ENCODE assay signal across 10 mouse cellular contexts in genomic region chr2:152767618-152768271, GRCm38 (mm10). TPM values are rescaled to one million over a fixed set of nuclear protein-coding genes. Genes with fewer than 3 reads are reported as not detected.
A peak's percentile ranks its signal among the peaks of the same experiment; 100 is the strongest.
DNase-seq lines count a peak whose midpoint lies in the region; ATAC-seq and TF ChIP-seq lines count a peak whose summit lies in the region.
"Had no signal": no experiment of that assay in that cellular context is flagged by ENCODE, and none has a peak within 500 bp of the region (broad histone marks: within the 10 kb centered on the region; RNA-seq: fewer than 3 reads in every experiment).

No protein-coding gene starts in this region.

- 57% methylated on average over 12 of the region's 12 CpGs for WGBS in embryonic facial prominence, embryonic 11.5 days
- 59% methylated on average over 12 of the region's 12 CpGs for WGBS in lung, adult 2 months
- 55% methylated on average over 12 of the region's 12 CpGs for WGBS in stomach, embryonic 14.5 days

- DNase-seq in layer of hippocampus, adult 2 months (ENCODE audit: low spot score in 2 of 2), result no peak
- DNase-seq in layer of hippocampus, adult 9-11 months, result no peak
- peak; percentile 6 for DNase-seq in Patski (ENCODE audit: low read depth, low spot score)
- DNase-seq in embryonic facial prominence, embryonic 11.5 days (ENCODE audit: low spot score), result peak; percentile 69
- peak; percentile 78 for DNase-seq in kidney, adult 11 months
- DNase-seq in lung, adult 2 months, result peak; percentile 51
- DNase-seq in right cerebral cortex, postnatal 10 days (ENCODE audit: low spot score in 2 of 2), result no peak

- peak; percentile 45 for ATAC-seq in Patski
- no peak for ATAC-seq in embryonic facial prominence, embryonic 11.5 days (replicated peaks; ENCODE audit: insufficient number of reproducible peaks, low FRiP score, low TSS enrichment, low read depth)
- peak; percentile 26; the same call in 1 of the 2 replicates for ATAC-seq in stomach, embryonic 14.5 days (ENCODE audit: insufficient number of reproducible peaks, insufficient read depth, low FRiP score, low read depth)

- H3K9ac ChIP-seq in embryonic facial prominence, embryonic 11.5 days (replicated peaks; ENCODE audit: low read length), result no peak overlapping the region
- no peak overlapping the region for H3K9ac ChIP-seq in stomach, embryonic 14.5 days (replicated peaks; ENCODE audit: low read depth, low read length)
- H3K9ac ChIP-seq: embryonic facial prominence, embryonic 13.5 days had no signal

- H3K27me3 ChIP-seq in Patski, result no peaks in the 10 kb centered on the region
- no peaks in the 10 kb centered on the region for H3K27me3 ChIP-seq in embryonic facial prominence, embryonic 11.5 days (ENCODE audit: control insufficient read depth, insufficient read depth, low read length)
- no peaks in the 10 kb centered on the region for H3K27me3 ChIP-seq in stomach, embryonic 14.5 days (ENCODE audit: control insufficient read depth, insufficient read depth, low read length)
- H3K27me3 ChIP-seq: embryonic facial prominence, embryonic 13.5 days had no signal

- H3K4me2 ChIP-seq in embryonic facial prominence, embryonic 11.5 days (ENCODE audit: low read depth, low read length), result no peak overlapping the region
- H3K4me2 ChIP-seq in stomach, embryonic 14.5 days (replicated peaks; ENCODE audit: low read depth, low read length), result no peak overlapping the region
- H3K4me2 ChIP-seq: embryonic facial prominence, embryonic 13.5 days had no signal

- in situ Hi-C loops in Patski (cut with MboI; ENCODE audit: low pct_unique_long_range_greater_than_20kb), result no loop called here

- no peaks in the 10 kb centered on the region for H3K9me3 ChIP-seq in embryonic facial prominence, embryonic 11.5 days (replicated peaks; ENCODE audit: control insufficient read depth, low read length)
- no peaks in the 10 kb centered on the region for H3K9me3 ChIP-seq in stomach, embryonic 14.5 days (ENCODE audit: control insufficient read depth, low read depth, low read length)
- H3K9me3 ChIP-seq: embryonic facial prominence, embryonic 13.5 days had no signal

- no peak overlapping the region for H3K27ac ChIP-seq in layer of hippocampus, adult 2 months
- no peak overlapping the region for H3K27ac ChIP-seq in embryonic facial prominence, embryonic 11.5 days (replicated peaks; ENCODE audit: low read depth, low read length)
- no peak overlapping the region for H3K27ac ChIP-seq in stomach, embryonic 14.5 days (ENCODE audit: low read length)
- H3K27ac ChIP-seq: embryonic facial prominence, embryonic 13.5 days had no signal

- H3K4me3 ChIP-seq in layer of hippocampus, adult 2 months, result no peak overlapping the region
- no peak overlapping the region for H3K4me3 ChIP-seq in embryonic facial prominence, embryonic 11.5 days (ENCODE audit: low read depth, low read length)
- no peak overlapping the region for H3K4me3 ChIP-seq in lung, adult 2 months (replicated peaks; ENCODE audit: extremely low read depth, low read depth, low read length)
- no peak overlapping the region for H3K4me3 ChIP-seq in stomach, embryonic 14.5 days (ENCODE audit: low read depth, low read length)
- H3K4me3 ChIP-seq: embryonic facial prominence, embryonic 13.5 days; myocyte had no signal

- POLR2A ChIA-PET in Patski (lab: Charles Lee), result interaction anchor here (0.5 kb wide), 1 partner anchor 35 kb away, joined by 3 read pairs; no protein-coding TSS in a partner anchor

- no peaks in the 10 kb centered on the region for H3K36me3 ChIP-seq in embryonic facial prominence, embryonic 11.5 days (replicated peaks; ENCODE audit: control insufficient read depth, insufficient read depth, low read depth, low read length)
- H3K36me3 ChIP-seq in stomach, embryonic 14.5 days (ENCODE audit: control insufficient read depth, insufficient read depth, low read length), result no peaks in the 10 kb centered on the region
- H3K36me3 ChIP-seq: embryonic facial prominence, embryonic 13.5 days had no signal

- no peak for TF ChIP-seq POLR2A in lung, adult 2 months (IDR thresholded peaks at IDR 0.05; ENCODE audit: borderline replicate concordance, extremely low read depth, low read depth, low read length)

- H3K4me1 ChIP-seq in embryonic facial prominence, embryonic 11.5 days (ENCODE audit: control insufficient read depth, insufficient read depth, low read length), result 0 out of 2 replicates have a peak, but pooled peaks cover 3% of the 10 kb centered on the region
- H3K4me1 ChIP-seq in lung, adult 2 months (ENCODE audit: control insufficient read depth, insufficient read depth, low read length), result peaks cover 12% of the 10 kb centered on the region
- H3K4me1 ChIP-seq in stomach, embryonic 14.5 days (ENCODE audit: control insufficient read depth, insufficient read depth, low read length), result peaks cover 17% of the 10 kb centered on the region; the same call in 1 of the 2 replicates

- CTCF ChIA-PET in Patski (lab: Charles Lee), result interaction anchor here (0.8 to 4.7 kb wide), 17 partner anchors 8 to 74 kb away, joined by 3 to 33 read pairs (median 6); no protein-coding TSS in a partner anchor

- TF ChIP-seq CTCF in layer of hippocampus, adult 2 months (conservative IDR thresholded peaks at IDR 0.05), result peak; percentile 76
- TF ChIP-seq CTCF in Patski (IDR thresholded peaks at IDR 0.05), result peak; percentile 75
- peak; percentile 25; the same call in 1 of the 2 replicates for TF ChIP-seq CTCF in lung, adult 2 months (IDR thresholded peaks at IDR 0.05; ENCODE audit: insufficient read depth, low read length)

RNA-seq across cellular contexts. Expression of gene Cox4i2, which starts 13.8 kb away (rescaled TPM):
- total RNA-seq in layer of hippocampus, adult 2 months (2021), result 1 to 10 TPM; 1.4 to 1.6 TPM
- polyA plus RNA-seq in Patski (2021), result 0.14 TPM
- 9.8 and 11.1 TPM in 2 replicates for polyA plus RNA-seq in embryonic facial prominence, embryonic 11.5 days (2014; fragmentation: Nextera tagmentation; extraction: Ambion mirVana)
- polyA plus RNA-seq in lung, adult 2 months (2012; rRNA removed), result 84.7 and 90.1 TPM in 2 replicates
- 18.4 and 21.7 TPM in 2 replicates for polyA plus RNA-seq in stomach, embryonic 14.5 days (2014; fragmentation: Nextera tagmentation; extraction: Ambion mirVana)
- polyA plus RNA-seq: myocyte had no signal

RNA-seq across cellular contexts. Expression of gene Id1, which starts 31.7 kb away (rescaled TPM):
- total RNA-seq in layer of hippocampus, adult 2 months (2021), result 10 to 100 TPM; 23.5 to 25.4 TPM
- 117 TPM for polyA plus RNA-seq in Patski (2021)
- polyA plus RNA-seq in embryonic facial prominence, embryonic 11.5 days (2014; fragmentation: Nextera tagmentation; extraction: Ambion mirVana), result 166 and 179 TPM in 2 replicates
- 323 and 438 TPM in 2 replicates for polyA plus RNA-seq in lung, adult 2 months (2012; rRNA removed)
- polyA plus RNA-seq in stomach, embryonic 14.5 days (2014; fragmentation: Nextera tagmentation; extraction: Ambion mirVana), result 147 and 150 TPM in 2 replicates

Comparison
In these comparisons a context has a peak if more than half of its experiments do, and no peak if none do; other contexts are left out.
1. DNase-seq: peak in Patski (single experiment), embryonic facial prominence, embryonic 11.5 days (single experiment), kidney, adult 11 months (single experiment) and lung, adult 2 months (single experiment); none in layer of hippocampus, adult 2 months (0 of 2), layer of hippocampus, adult 9-11 months (single experiment) and right cerebral cortex, postnatal 10 days (0 of 2).
2. CTCF ChIP-seq: peak in every context shown above with its lines; median percentile 76 in layer of hippocampus, adult 2 months; 75 in Patski; 25 in lung, adult 2 months.